Mouse (Mus musculus): ENCODE measurements around the gene Gpbar1. TPM values are rescaled to one million over a fixed set of nuclear protein-coding genes. Genes with fewer than 3 reads are reported as not detected.
A peak's percentile ranks its signal among the peaks of the same experiment; 100 is the strongest.

Gpbar1 gene
- polyA plus RNA-seq, 1 experiment from 2014 or later: 0.83 TPM

DNA sequence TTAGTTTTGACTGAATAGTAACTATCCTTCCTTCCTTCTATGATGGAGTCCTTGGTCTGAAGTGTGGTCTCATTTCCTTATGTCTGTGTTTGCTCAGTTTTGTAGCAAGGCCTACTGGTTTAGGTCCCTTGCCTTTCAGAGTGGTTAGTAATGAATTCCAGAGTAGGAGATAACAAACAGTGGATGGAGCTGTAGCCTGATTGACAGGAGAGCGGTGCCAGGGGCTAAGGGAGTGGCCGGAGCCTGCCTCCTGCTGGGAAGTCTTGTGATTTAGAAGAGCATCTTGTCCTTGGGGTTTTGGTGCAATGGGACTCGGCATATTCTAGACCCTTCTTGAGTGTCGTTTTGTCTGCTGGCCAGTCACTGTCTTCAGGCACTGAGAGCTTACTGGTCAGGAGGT lies 21.6 kb upstream of the Gpbar1 start:
- H3K9ac ChIP-seq (ENCODE audit: low read depth, low read length): no peak overlapping the region
- WGBS (ENCODE audit: insufficient replicate concordance): 44% methylated on average over 4 of the region's 4 CpGs
- no peak overlapping the region for H3K4me2 ChIP-seq
- peak overlapping the region; percentile 35; the same call in 1 of the 2 replicates for H3K27ac ChIP-seq (ENCODE audit: low read depth, low read length)
- H3K27me3 ChIP-seq (ENCODE audit: control insufficient read depth, insufficient read depth, low read length): no peaks in the 10 kb centered on the region
- H3K36me3 ChIP-seq (ENCODE audit: control insufficient read depth, insufficient read depth, low read length): peaks cover 24% of the 10 kb centered on the region
- peaks cover 19% of the 10 kb centered on the region for H3K4me1 ChIP-seq (ENCODE audit: control insufficient read depth, insufficient read depth, low read length)
- no peak overlapping the region for H3K4me3 ChIP-seq (ENCODE audit: low read depth, low read length)
- no peak for ATAC-seq (replicated peaks; ENCODE audit: insufficient number of reproducible peaks, low FRiP score, low TSS enrichment)
- no peaks in the 10 kb centered on the region for H3K9me3 ChIP-seq (replicated peaks; ENCODE audit: control insufficient read depth, low read length)

DNA sequence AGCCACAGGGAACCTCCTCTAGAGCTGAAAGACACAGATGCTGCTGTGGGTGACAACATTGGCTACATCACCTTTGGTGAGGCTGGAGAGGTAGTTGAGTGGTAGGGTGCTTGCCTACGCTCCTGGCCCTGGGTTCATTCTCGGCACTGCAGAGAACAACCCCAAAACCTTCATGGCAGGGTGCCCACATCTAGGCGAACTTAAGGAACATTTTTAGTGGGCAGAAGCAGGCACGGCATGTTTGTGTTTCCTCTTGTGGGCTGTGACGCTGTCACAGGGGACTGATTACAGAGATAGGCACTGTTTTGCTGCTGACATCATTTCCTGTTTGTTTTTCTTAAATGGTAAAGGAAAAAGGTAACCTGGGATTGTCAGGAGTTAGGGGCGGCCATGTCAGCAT lies 15.8 kb upstream of the Gpbar1 start:
- no peaks in the 10 kb centered on the region for H3K9me3 ChIP-seq (replicated peaks; ENCODE audit: control insufficient read depth, low read length)
- H3K36me3 ChIP-seq (ENCODE audit: control insufficient read depth, insufficient read depth, low read length): peaks cover 56% of the 10 kb centered on the region
- H3K4me1 ChIP-seq (ENCODE audit: control insufficient read depth, insufficient read depth, low read length): no peaks in the 10 kb centered on the region
- no peak overlapping the region for H3K27ac ChIP-seq (ENCODE audit: low read depth, low read length)
- no peak overlapping the region for H3K4me3 ChIP-seq (ENCODE audit: low read depth, low read length)
- ATAC-seq (replicated peaks; ENCODE audit: insufficient number of reproducible peaks, low FRiP score, low TSS enrichment): no peak
- no peaks in the 10 kb centered on the region for H3K27me3 ChIP-seq (ENCODE audit: control insufficient read depth, insufficient read depth, low read length)
- WGBS (ENCODE audit: insufficient replicate concordance): 77% methylated on average over 6 of the region's 6 CpGs
- no peak overlapping the region for H3K4me2 ChIP-seq
- no peak overlapping the region for H3K9ac ChIP-seq (ENCODE audit: low read depth, low read length)

DNA sequence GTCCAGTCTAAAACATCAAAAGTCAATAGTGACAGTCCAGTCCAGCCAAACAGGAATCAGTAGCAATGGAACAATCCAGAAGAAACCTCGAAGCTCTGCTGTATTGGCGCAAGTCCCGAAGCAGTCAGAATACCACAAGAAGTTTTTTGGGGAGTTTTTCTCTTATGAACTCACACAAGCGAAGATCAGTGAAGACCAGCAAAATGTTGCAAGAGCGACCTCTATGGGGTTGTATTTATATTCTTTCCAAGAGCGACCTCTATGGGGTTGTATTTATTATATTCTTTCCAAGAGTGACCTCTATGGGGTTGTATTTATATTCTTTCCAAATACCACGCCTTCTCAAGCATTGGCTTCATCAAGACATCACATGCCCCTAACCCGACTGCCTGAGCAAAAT lies 9.6 kb upstream of the Gpbar1 start:
- WGBS (ENCODE audit: insufficient replicate concordance): 84% methylated on average over 8 of the region's 8 CpGs
- peaks cover 11% of the 10 kb centered on the region for H3K4me1 ChIP-seq (ENCODE audit: control insufficient read depth, insufficient read depth, low read length)
- no peak overlapping the region for H3K9ac ChIP-seq (ENCODE audit: low read depth, low read length)
- H3K36me3 ChIP-seq (ENCODE audit: control insufficient read depth, insufficient read depth, low read length): peaks cover 34% of the 10 kb centered on the region
- H3K9me3 ChIP-seq (replicated peaks; ENCODE audit: control insufficient read depth, low read length): no peaks in the 10 kb centered on the region
- H3K27ac ChIP-seq (ENCODE audit: low read depth, low read length): no peak overlapping the region
- no peak overlapping the region for H3K4me3 ChIP-seq (ENCODE audit: low read depth, low read length)
- no peak overlapping the region for H3K4me2 ChIP-seq
- ATAC-seq (replicated peaks; ENCODE audit: insufficient number of reproducible peaks, low FRiP score, low TSS enrichment): no peak
- no peaks in the 10 kb centered on the region for H3K27me3 ChIP-seq (ENCODE audit: control insufficient read depth, insufficient read depth, low read length)

DNA sequence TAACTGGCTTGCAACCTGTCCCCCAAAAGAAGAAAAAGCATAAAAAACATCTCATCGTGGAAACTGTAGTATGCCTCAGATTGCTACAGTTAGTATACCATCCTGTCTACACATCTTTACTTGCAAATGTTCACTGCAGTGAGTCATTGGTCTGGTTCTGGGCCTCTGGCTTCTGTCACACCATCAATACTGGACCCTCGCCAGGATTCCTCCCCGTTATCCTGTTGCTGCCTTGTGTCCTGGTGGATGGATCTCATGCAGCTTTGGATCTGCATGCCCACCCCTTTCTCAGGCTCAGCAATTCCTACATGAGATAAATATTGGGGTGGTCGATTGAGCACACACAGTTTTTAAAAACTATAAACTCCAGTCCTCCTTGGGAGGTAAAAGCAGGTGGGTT lies 6.7 kb upstream of the Gpbar1 start:
- 32% methylated on average over 4 of the region's 4 CpGs for WGBS (ENCODE audit: insufficient replicate concordance)
- H3K4me3 ChIP-seq (ENCODE audit: low read depth, low read length): no peak overlapping the region
- H3K4me2 ChIP-seq: no peak overlapping the region
- peak overlapping the region; percentile 32 for H3K27ac ChIP-seq (ENCODE audit: low read depth, low read length)
- no peaks in the 10 kb centered on the region for H3K9me3 ChIP-seq (replicated peaks; ENCODE audit: control insufficient read depth, low read length)
- H3K9ac ChIP-seq (ENCODE audit: low read depth, low read length): no peak overlapping the region
- H3K36me3 ChIP-seq (ENCODE audit: control insufficient read depth, insufficient read depth, low read length): peaks cover 8% of the 10 kb centered on the region
- peaks cover 32% of the 10 kb centered on the region for H3K4me1 ChIP-seq (ENCODE audit: control insufficient read depth, insufficient read depth, low read length)
- no peak for ATAC-seq (replicated peaks; ENCODE audit: insufficient number of reproducible peaks, low FRiP score, low TSS enrichment)
- no peaks in the 10 kb centered on the region for H3K27me3 ChIP-seq (ENCODE audit: control insufficient read depth, insufficient read depth, low read length)

DNA sequence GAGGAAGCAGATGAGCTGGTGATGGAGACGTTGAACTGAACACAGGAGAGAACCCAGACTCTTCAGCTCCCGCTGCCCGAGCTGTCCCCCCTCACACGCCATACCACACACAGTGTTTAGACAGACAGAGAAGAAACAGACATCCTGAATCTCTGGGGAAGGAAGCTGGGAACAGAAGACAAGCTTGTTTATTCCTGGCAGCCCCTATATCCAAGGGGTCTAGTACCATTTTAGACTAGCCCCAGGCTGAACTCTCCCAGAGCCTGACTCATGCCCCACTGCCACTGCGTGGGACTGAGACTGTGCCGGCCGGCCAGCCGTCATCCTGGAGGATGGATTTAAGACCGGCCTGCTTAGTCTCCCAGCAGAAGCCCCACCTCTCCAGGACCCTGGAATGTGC lies 3.3 kb upstream of the Gpbar1 start:
- H3K4me3 ChIP-seq (ENCODE audit: low read depth, low read length): no peak overlapping the region
- peaks cover 43% of the 10 kb centered on the region for H3K4me1 ChIP-seq (ENCODE audit: control insufficient read depth, insufficient read depth, low read length)
- H3K27me3 ChIP-seq (ENCODE audit: control insufficient read depth, insufficient read depth, low read length): no peaks in the 10 kb centered on the region
- no peak overlapping the region for H3K9ac ChIP-seq (ENCODE audit: low read depth, low read length)
- peak overlapping the region; percentile 30 for H3K27ac ChIP-seq (ENCODE audit: low read depth, low read length)
- 11% methylated on average over 9 of the region's 9 CpGs for WGBS (ENCODE audit: insufficient replicate concordance)
- no peak overlapping the region; the same call in 1 of the 2 replicates for H3K4me2 ChIP-seq
- peaks cover 7% of the 10 kb centered on the region for H3K36me3 ChIP-seq (ENCODE audit: control insufficient read depth, insufficient read depth, low read length)
- no peaks in the 10 kb centered on the region for H3K9me3 ChIP-seq (replicated peaks; ENCODE audit: control insufficient read depth, low read length)
- ATAC-seq (replicated peaks; ENCODE audit: insufficient number of reproducible peaks, low FRiP score, low TSS enrichment): peak; percentile 53; the same call in 1 of the 2 replicates

DNA sequence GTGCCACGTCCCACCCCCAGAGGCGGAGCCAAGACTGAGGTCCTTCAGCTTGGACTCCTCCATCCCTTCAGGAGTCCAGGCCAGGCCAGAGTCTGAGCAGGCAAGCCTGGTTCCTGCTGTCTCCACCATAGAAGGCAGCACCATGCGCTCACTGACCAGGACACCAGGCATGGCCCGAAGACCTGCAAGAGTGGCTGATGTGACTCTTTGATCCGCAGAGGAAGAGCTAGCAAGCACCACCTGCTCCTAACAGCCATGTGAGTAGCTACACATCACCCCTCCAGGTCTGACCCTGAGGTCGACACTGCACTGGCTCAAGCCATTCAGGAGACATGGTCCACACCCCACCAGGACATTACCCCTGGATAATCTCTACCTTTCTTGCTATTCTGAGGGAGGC lies 1.3 kb upstream of the Gpbar1 start:
- no peaks in the 10 kb centered on the region for H3K9me3 ChIP-seq (replicated peaks; ENCODE audit: control insufficient read depth, low read length)
- H3K36me3 ChIP-seq (ENCODE audit: control insufficient read depth, insufficient read depth, low read length): peaks cover 24% of the 10 kb centered on the region
- no peaks in the 10 kb centered on the region for H3K27me3 ChIP-seq (ENCODE audit: control insufficient read depth, insufficient read depth, low read length)
- no peak for ATAC-seq (replicated peaks; ENCODE audit: insufficient number of reproducible peaks, low FRiP score, low TSS enrichment)
- no peak overlapping the region for H3K9ac ChIP-seq (ENCODE audit: low read depth, low read length)
- H3K27ac ChIP-seq (ENCODE audit: low read depth, low read length): no peak overlapping the region
- no peak overlapping the region for H3K4me3 ChIP-seq (ENCODE audit: low read depth, low read length)
- no peak overlapping the region for H3K4me2 ChIP-seq
- peaks cover 35% of the 10 kb centered on the region for H3K4me1 ChIP-seq (ENCODE audit: control insufficient read depth, insufficient read depth, low read length)
- 60% methylated on average over 6 of the region's 6 CpGs for WGBS (ENCODE audit: insufficient replicate concordance)

DNA sequence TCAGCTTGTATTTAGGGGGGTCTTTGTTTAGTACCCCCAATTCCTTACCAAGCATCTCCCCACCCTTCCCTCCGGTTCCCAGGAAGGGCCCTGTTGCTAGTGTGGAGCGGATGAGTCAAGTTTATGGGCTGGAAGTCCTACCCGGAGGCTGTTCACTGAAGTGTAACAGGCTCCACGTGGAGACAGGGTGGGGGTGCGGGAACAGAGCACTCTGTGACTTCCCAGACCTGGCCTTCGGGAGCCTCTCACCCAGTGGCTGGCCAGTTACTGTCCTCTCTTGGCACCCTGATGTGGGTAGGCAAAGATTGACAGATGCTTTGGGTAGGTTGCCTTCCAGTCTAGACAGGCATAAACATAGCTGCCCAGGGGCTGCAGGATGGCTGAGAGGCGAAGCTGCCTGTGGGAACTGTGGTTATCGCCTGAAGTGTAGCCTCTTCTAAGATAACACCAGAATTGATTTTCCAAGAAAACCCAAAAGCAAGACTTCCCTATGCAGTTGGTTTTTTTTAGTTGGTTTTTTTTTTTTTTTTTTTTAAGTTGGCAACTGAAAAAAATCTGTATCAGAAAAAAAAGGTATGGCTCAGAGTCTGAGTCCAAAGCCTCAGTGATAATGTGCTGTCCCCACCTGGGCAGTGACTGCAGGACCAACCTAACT lies 340 bp upstream of the Gpbar1 start:
- no peak overlapping the region for H3K4me2 ChIP-seq
- H3K36me3 ChIP-seq (ENCODE audit: control insufficient read depth, insufficient read depth, low read length): peaks cover 24% of the 10 kb centered on the region
- no peaks in the 10 kb centered on the region for H3K27me3 ChIP-seq (ENCODE audit: control insufficient read depth, insufficient read depth, low read length)
- H3K4me3 ChIP-seq (ENCODE audit: low read depth, low read length): no peak overlapping the region
- 53% methylated on average over 8 of the region's 8 CpGs for WGBS (ENCODE audit: insufficient replicate concordance)
- H3K4me1 ChIP-seq (ENCODE audit: control insufficient read depth, insufficient read depth, low read length): peaks cover 35% of the 10 kb centered on the region
- H3K27ac ChIP-seq (ENCODE audit: low read depth, low read length): no peak overlapping the region
- 0 out of 2 replicates have a peak overlapping the region, but pooled peaks have one; percentile 16 for H3K9ac ChIP-seq (ENCODE audit: low read depth, low read length)
- ATAC-seq (replicated peaks; ENCODE audit: insufficient number of reproducible peaks, low FRiP score, low TSS enrichment): no peak
- H3K9me3 ChIP-seq (replicated peaks; ENCODE audit: control insufficient read depth, low read length): no peaks in the 10 kb centered on the region

DNA sequence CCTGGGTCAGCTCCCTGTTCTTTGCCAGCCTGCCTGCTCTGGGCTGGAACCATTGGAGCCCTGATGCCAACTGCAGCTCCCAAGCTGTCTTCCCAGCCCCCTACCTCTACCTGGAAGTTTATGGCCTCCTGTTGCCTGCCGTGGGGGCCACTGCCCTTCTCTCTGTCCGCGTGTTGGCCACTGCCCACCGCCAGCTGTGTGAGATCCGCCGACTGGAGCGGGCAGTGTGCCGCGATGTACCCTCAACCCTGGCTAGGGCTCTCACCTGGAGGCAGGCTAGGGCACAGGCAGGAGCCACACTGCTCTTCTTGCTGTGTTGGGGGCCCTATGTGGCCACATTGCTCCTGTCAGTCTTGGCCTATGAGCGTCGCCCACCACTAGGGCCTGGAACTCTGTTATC lies 638 bp downstream of the Gpbar1 start:
- Histone ChIP-seq H3K27ac (ENCODE audit: low read depth, low read length) (no peak overlapping the region), H3K36me3 (ENCODE audit: control insufficient read depth, insufficient read depth, low read length) (peaks cover 24% of the 10 kb centered on the region), H3K4me2 (no peak overlapping the region), H3K4me3 (ENCODE audit: low read depth, low read length) (no peak overlapping the region), H3K27me3 (ENCODE audit: control insufficient read depth, insufficient read depth, low read length) (no peaks in the 10 kb centered on the region), H3K9ac (ENCODE audit: low read depth, low read length) (no peak overlapping the region), H3K4me1 (ENCODE audit: control insufficient read depth, insufficient read depth, low read length) (peaks cover 34% of the 10 kb centered on the region), H3K9me3 (replicated peaks; ENCODE audit: control insufficient read depth, low read length) (no peaks in the 10 kb centered on the region)
- ATAC-seq (replicated peaks; ENCODE audit: insufficient number of reproducible peaks, low FRiP score, low TSS enrichment): no peak
- WGBS (ENCODE audit: insufficient replicate concordance): 83% methylated on average over 11 of the region's 11 CpGs

All from heart, embryonic 11.5 days (tissue).